Mouse (Mus musculus) forebrain, embryonic 12.5 days (tissue): Measurements from ENCODE around the gene St14. TPM values are rescaled to one million over a fixed set of nuclear protein-coding genes. Genes with fewer than 3 reads are reported as not detected.
A peak's percentile ranks its signal among the peaks of the same experiment; 100 is the strongest.

ENCODE experiments used
- ATAC-seq: fragments of 200-750 bp; cut with Nextera tagmentation; 2 replicates; pipeline ENCODE4 v1.8.0; 2017; ENCODE audit warnings: moderate TSS enrichment; ENCODE audit not compliant: low FRiP score
- H3K27ac ChIP-seq: fragments of 300-500 bp; sonication (generic); 2 replicates; pipeline ENCODE4 v1.5.1; 2016; ENCODE audit warnings: mild to moderate bottlenecking
- H3K27me3 ChIP-seq: fragments of 300-500 bp; sonication (generic); 2 replicates; pipeline ENCODE4 v1.6.1; 2016; ENCODE audit warnings: mild to moderate bottlenecking
- H3K36me3 ChIP-seq: fragments of 300-500 bp; sonication (generic); replicated peaks from 2 replicates; pipeline ENCODE4 v1.6.1; 2016; ENCODE audit warnings: mild to moderate bottlenecking
- H3K4me1 ChIP-seq: fragments of 300-500 bp; sonication (generic); 2 replicates; pipeline ENCODE4 v1.6.1; 2016
- H3K4me2 ChIP-seq: fragments of 300-500 bp; sonication (generic); 2 replicates; pipeline ENCODE4 v1.6.1; 2016; ENCODE audit warnings: mild to moderate bottlenecking, moderate library complexity
- H3K4me3 ChIP-seq: fragments of 300-500 bp; sonication (generic); replicated peaks from 2 replicates; pipeline ENCODE4 v1.5.1; 2016; ENCODE audit warnings: mild to moderate bottlenecking
- H3K9ac ChIP-seq: fragments of 300-500 bp; sonication (generic); 2 replicates; pipeline ENCODE4 v1.6.1; 2016; ENCODE audit warnings: mild to moderate bottlenecking
- H3K9me3 ChIP-seq: fragments of 300-500 bp; sonication (generic); 2 replicates; pipeline ENCODE4 v1.6.1; 2016
- WGBS: fragments of 180-500 bp; shearing (Covaris S2); methylation state at CpG from one replicate; pipeline ENCODE4 v1.1.7; 2016; 5-methylcytosine and 5-hydroxymethylcytosine counted together
- polyA plus RNA-seq: library from polyadenylated mRNA; unstranded; fragments of >200 nt; fragmentation: Nextera tagmentation; extraction: Ambion mirVana; gene quantifications from 2 replicates; pipeline ENCODE4 v1.2.1, GENCODE M21; 2016

The St14 gene
- polyA plus RNA-seq, 1 experiment from 2014 or later, result 2.5 TPM

DNA sequence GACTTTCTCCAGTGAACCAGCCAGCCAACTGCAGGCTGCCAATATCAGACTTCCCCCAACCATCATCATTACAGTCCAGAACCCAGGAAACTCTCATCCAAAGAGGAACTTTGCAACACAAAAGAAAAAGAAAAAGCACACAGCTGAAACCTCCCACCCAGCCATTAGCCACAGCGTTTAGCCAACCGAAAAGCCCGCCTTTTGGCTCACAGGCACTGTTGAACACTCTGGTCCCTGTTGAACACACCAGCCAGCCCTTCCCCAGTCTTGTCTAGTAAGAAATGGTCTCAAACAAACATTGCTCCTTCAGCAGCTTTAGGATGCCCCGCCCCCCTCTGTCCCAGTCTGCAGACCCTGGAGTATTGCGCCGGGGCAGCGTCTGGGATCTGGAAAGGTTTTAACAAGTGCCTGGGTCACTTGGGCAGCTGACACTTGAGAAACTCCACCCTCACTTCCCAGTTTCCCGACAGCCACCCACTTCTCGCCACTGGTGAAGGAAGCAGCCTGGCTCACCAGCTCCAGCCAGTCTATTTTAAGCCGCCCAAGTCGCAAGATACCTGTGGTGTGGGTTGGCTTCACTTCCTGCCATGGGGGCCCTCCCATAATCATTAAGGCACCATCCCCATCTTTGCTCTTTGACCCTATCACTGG is 11.6 kb downstream of the St14 start:
- 65% methylated on average over 11 of the region's 11 CpGs for WGBS
- no peak overlapping the region for H3K4me3 ChIP-seq
- peaks cover 8% of the 10 kb centered on the region; the same call in 1 of the 2 replicates for H3K4me1 ChIP-seq
- no peak overlapping the region for H3K27ac ChIP-seq
- H3K27me3 ChIP-seq, result no peaks in the 10 kb centered on the region; the same call in 1 of the 2 replicates
- no peaks in the 10 kb centered on the region for H3K9me3 ChIP-seq
- H3K9ac ChIP-seq, result no peak overlapping the region
- H3K4me2 ChIP-seq, result no peak overlapping the region
- no peaks in the 10 kb centered on the region for H3K36me3 ChIP-seq
- no peak for ATAC-seq

DNA sequence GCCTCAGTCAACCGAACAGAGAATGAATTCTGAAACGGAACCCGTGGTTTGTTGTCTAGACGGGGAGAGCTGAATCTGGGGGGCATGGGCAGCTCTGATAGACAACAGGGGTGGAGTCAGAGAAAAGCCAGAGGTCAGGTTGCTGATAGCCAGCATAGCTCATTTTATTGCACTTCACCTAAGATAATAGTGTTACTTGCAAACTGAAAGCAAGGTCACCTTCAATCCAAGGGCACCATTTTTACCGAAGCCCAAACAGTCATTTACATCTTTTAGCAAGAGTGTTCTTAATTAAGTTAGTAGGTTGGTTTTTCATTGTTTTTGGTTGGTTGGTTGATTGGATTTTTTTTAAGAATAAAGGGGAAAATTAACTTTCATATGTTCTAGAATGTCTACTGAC is 12.2 kb downstream of the St14 start:
- H3K27ac ChIP-seq, result no peak overlapping the region
- no peak for ATAC-seq
- no peaks in the 10 kb centered on the region; the same call in 1 of the 2 replicates for H3K27me3 ChIP-seq
- 78% methylated on average over 5 of the region's 5 CpGs for WGBS
- H3K36me3 ChIP-seq, result no peaks in the 10 kb centered on the region
- H3K4me1 ChIP-seq, result peaks cover 8% of the 10 kb centered on the region; the same call in 1 of the 2 replicates
- no peak overlapping the region for H3K4me3 ChIP-seq
- H3K9ac ChIP-seq, result no peak overlapping the region
- H3K9me3 ChIP-seq, result no peaks in the 10 kb centered on the region
- H3K4me2 ChIP-seq, result no peak overlapping the region

DNA sequence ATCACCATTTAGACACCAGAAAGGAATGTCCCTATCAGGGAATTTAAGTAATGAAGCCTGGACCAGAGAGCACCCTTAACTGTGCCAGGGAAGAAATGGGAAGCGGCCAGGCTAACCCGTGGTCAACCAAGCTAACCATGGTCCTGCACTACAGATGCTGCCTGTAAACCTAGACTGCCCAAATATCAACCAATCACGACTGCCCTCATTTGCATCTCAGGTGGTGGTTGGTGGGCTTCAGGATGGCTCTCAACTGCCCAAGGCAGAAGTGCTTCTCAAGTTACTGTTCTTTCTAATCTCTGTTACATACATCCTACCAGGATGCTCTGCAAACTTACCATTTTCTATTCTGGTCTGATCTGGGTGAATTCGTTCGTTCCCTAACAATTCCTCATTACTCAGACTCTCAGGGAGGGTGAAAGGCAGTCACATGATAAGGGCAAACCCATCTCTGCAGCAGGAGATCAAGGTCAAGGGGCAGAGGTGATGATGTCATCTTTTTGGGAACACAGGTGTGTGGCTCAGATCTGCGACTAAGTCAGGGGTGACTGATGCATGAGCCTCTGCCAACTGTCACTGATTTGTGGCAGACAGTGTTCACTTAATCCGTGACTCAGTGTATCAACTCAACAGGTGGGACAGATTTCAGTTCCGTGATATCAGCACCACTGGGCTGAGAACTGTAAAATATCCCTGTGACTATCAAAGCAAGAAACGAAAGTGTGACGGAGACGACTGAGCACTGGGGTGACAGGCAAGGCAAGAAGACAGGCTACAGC is 12.9 kb downstream of the St14 start:
- Histone ChIP-seq H3K27ac (no peak overlapping the region), H3K36me3 (no peaks in the 10 kb centered on the region), H3K4me3 (no peak overlapping the region), H3K9ac (no peak overlapping the region), H3K9me3 (no peaks in the 10 kb centered on the region), H3K27me3 (no peaks in the 10 kb centered on the region; the same call in 1 of the 2 replicates), H3K4me2 (no peak overlapping the region), H3K4me1 (peaks cover 8% of the 10 kb centered on the region; the same call in 1 of the 2 replicates)
- WGBS, result 38% methylated on average over 11 of the region's 11 CpGs
- ATAC-seq, result peak; percentile 17; the same call in 1 of the 2 replicates

- H3K9ac ChIP-seq, result no peak overlapping the region
- no peak for ATAC-seq
- peaks cover 8% of the 10 kb centered on the region; the same call in 1 of the 2 replicates for H3K4me1 ChIP-seq
- H3K4me2 ChIP-seq, result no peak overlapping the region
- H3K4me3 ChIP-seq, result no peak overlapping the region
- WGBS, result 84% methylated on average over 6 of the region's 6 CpGs
- H3K9me3 ChIP-seq, result no peaks in the 10 kb centered on the region
- H3K27me3 ChIP-seq, result no peaks in the 10 kb centered on the region; the same call in 1 of the 2 replicates
- H3K36me3 ChIP-seq, result no peaks in the 10 kb centered on the region
- H3K27ac ChIP-seq, result no peak overlapping the region
Observed at GRCm38 (mm10) chr9:31117488-31117887, 14.2 kb downstream of the St14 start.

- Histone ChIP-seq H3K27ac (no peak overlapping the region), H3K4me3 (no peak overlapping the region), H3K9ac (no peak overlapping the region), H3K4me2 (no peak overlapping the region), H3K27me3 (no peaks in the 10 kb centered on the region; the same call in 1 of the 2 replicates), H3K4me1 (peaks cover 4% of the 10 kb centered on the region; the same call in 1 of the 2 replicates), H3K36me3 (no peaks in the 10 kb centered on the region), H3K9me3 (no peaks in the 10 kb centered on the region)
- WGBS, result 93% methylated on average over 11 of the region's 11 CpGs
- no peak for ATAC-seq
Observed at GRCm38 (mm10) chr9:31117088-31117487, 14.6 kb downstream of the St14 start.

DNA sequence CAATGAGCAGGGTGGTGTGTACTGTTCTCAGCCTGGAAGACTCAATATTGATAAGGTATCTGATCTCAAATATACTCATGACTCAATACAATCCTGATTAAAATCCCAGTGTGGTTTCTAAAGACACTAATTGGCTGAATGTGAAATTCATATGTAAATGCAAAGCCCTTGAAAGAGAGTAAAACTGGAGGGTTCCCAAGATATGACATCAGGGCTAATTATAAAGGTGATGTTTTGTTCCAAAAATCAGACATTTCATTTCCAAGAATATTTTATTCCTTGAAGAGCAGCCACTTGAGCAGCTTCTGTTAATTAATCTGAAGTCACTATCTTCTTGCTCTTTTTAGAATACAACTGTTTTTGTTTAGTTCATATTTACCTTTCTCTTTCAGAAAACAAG is 16.1 kb downstream of the St14 start:
- H3K4me3 ChIP-seq, result no peak overlapping the region
- no peak overlapping the region for H3K9ac ChIP-seq
- H3K4me1 ChIP-seq, result no peaks in the 10 kb centered on the region; the same call in 1 of the 2 replicates
- H3K4me2 ChIP-seq, result no peak overlapping the region
- H3K9me3 ChIP-seq, result no peaks in the 10 kb centered on the region
- no peak overlapping the region for H3K27ac ChIP-seq
- H3K27me3 ChIP-seq, result no peaks in the 10 kb centered on the region; the same call in 1 of the 2 replicates
- H3K36me3 ChIP-seq, result no peaks in the 10 kb centered on the region
- ATAC-seq, result no peak

DNA sequence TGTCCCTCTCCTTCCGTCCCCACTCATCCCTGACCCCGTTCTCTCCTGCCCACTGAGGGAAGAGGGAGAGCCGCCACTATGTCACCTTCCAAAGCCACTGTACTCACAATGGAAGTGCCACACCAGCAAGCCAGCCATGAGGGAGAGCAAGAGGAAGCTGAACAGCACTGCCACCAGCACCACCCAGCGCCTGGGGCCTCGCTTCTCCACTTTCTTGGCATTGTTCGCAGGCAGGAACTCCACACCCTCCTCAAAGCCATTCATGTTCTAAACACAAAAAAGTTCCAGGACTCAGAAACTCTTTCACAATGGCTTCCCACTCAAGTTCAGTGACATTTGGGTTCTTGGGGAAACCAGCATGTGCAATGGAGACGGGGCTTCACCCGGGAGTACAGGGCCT is 23.2 kb downstream of the St14 start:
- 90% methylated on average over 8 of the region's 8 CpGs for WGBS

DNA sequence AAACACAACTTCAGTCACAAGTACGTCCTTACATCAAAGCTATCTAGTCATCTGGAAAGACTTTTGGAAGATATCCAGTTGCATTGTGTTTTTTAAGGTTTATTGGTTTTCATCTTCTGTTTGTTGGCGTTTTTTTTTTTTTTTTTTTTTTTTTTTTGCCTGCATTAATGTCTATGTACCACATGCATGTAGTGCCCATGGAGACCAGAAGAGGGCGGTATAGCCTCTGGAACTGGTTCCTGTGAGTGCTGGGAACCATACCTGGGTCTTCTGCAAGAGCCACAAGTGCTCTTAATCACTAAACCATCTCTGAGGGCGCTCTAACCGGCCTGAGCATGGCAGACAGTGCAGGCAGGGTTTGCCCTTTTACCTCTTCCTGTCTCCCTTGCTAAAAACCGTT is 33.5 kb downstream of the St14 start:
- Histone ChIP-seq H3K9me3 (no peaks in the 10 kb centered on the region), H3K36me3 (no peaks in the 10 kb centered on the region), H3K4me2 (no peak overlapping the region), H3K27ac (no peak overlapping the region), H3K27me3 (no peaks in the 10 kb centered on the region), H3K4me1 (no peaks in the 10 kb centered on the region), H3K9ac (no peak overlapping the region), H3K4me3 (no peak overlapping the region)
- WGBS, result 80% methylated on average over 6 of the region's 6 CpGs
- no peak for ATAC-seq

More for the DNA sequence above, 23.2 kb downstream of the St14 start:
- Histone ChIP-seq H3K36me3 (no peaks in the 10 kb centered on the region), H3K4me3 (no peak overlapping the region), H3K27me3 (no peaks in the 10 kb centered on the region), H3K27ac (no peak overlapping the region), H3K9ac (no peak overlapping the region), H3K4me1 (no peaks in the 10 kb centered on the region), H3K4me2 (no peak overlapping the region), H3K9me3 (no peaks in the 10 kb centered on the region)
- ATAC-seq, result no peak

DNA sequence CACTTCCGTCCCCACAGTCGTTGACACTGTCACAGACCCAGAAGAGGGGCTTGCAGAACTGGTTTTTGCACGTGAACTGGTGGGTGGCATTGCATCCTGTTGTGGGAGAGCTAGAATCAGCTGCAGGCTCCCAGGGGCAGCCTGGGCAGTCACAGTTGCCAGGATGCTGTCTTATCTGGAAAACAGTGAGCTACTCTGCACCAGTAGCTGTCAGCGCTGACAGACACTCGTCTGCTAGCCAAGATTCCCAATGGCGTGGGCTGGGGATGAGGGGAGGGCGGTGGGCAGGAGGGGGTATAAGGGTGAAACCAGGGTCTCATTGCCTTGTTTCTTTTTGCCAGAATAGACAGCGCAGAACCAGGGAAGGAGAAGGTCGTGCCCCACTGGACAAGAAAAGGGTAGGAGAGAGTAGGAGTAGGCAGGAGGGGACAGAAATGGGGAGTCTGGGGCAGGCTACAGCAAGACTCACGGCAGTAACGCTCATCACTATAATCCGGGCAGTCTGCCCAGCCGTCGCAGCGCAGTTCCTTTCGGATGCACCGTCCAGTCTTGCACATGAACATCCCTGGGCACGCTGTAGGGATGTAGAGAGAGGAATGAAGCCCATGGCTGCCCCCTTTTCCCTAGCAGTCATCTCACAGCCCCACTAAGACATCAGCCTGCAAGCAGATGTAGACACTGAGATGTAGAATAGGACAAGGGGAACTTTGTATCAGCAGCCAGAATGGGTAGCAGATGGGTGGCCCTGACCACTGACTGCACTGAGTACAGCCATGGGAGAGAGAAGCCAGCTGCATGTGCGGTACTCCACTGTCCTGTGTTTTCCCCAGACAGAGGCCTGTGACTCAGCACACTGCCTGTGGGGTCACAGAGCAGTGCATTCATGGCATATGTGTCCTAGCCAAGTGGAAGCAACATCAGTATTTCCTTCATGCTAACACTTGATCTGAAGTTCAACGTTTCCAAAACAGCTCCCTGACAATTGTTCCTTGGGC is 34.3 kb downstream of the St14 start:
- Histone ChIP-seq H3K9ac (no peak overlapping the region), H3K27me3 (no peaks in the 10 kb centered on the region), H3K9me3 (no peaks in the 10 kb centered on the region), H3K4me2 (no peak overlapping the region), H3K36me3 (no peaks in the 10 kb centered on the region), H3K4me1 (no peaks in the 10 kb centered on the region), H3K4me3 (no peak overlapping the region), H3K27ac (no peak overlapping the region)
- WGBS, result 87% methylated on average over 20 of the region's 20 CpGs
- no peak for ATAC-seq

DNA sequence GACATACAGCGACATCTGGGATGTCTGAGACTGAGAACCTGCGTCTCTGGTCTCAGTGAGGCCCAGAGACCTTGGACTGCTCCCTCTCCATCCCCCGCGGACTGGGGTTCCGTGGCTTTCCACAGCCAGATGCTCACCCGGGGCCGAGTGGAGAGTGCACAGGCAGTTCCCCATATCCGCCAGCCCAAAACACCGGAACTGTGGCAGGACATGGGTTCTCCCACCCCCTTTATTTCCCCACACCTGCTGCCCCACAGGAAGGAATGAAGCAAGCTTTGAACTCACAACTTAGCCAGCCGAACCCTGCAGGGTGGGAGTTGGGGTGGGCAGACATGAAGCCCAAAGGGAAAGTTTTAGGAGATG is 38.8 kb downstream of the St14 start:
- Histone ChIP-seq H3K9ac (no peak overlapping the region), H3K9me3 (no peaks in the 10 kb centered on the region), H3K4me1 (no peaks in the 10 kb centered on the region), H3K27ac (no peak overlapping the region), H3K36me3 (no peaks in the 10 kb centered on the region), H3K4me2 (no peak overlapping the region), H3K27me3 (peaks cover 4% of the 10 kb centered on the region; the same call in 1 of the 2 replicates), H3K4me3 (no peak overlapping the region)
- 93% methylated on average over 10 of the region's 10 CpGs for WGBS
- ATAC-seq, result no peak

DNA sequence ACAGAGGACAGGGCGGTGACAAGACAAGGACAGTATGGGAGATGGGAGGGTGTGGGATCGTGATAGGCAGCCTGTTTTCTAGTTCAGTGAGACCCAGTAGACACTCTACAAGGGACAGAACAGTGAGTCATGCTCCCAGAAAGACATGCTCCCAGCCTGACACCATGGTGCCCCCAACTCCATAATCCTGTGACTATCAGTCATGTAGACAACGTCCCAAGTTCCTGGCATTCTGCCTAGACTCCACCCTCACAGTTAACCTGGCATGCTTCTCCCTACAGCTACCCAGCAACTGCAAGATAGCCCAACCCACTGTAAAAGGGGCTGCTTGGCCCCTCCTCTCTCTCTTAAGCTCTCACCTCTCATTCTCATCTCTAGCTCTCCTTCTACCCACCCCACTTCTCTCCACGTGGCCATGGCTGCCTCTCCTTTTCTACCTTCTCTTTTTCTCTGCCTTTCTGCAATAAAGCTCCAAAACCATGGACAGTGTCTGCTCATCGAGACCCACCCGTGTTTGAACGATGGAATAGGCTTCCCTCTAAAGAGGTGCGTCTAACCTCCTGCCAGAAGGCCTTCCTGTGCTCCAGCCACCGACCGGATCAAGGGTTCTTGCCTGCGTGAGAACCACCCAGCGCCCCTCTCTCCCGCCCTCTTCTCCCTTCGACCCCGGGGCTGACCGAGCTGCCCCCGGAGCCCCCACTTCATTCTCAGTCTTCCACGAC is 39.4 kb downstream of the St14 start:
- H3K4me2 ChIP-seq, result no peak overlapping the region
- 91% methylated on average over 18 of the region's 18 CpGs for WGBS

More for the DNA sequence above, 39.4 kb downstream of the St14 start:
- Histone ChIP-seq H3K9me3 (no peaks in the 10 kb centered on the region), H3K27ac (no peak overlapping the region), H3K4me1 (no peaks in the 10 kb centered on the region), H3K36me3 (no peaks in the 10 kb centered on the region), H3K9ac (no peak overlapping the region), H3K4me3 (no peak overlapping the region), H3K27me3 (peaks cover 4% of the 10 kb centered on the region; the same call in 1 of the 2 replicates)
- no peak for ATAC-seq
